Mouse (Mus musculus): ENCODE data around the gene Bag6.

Gene Bag6

DNA sequence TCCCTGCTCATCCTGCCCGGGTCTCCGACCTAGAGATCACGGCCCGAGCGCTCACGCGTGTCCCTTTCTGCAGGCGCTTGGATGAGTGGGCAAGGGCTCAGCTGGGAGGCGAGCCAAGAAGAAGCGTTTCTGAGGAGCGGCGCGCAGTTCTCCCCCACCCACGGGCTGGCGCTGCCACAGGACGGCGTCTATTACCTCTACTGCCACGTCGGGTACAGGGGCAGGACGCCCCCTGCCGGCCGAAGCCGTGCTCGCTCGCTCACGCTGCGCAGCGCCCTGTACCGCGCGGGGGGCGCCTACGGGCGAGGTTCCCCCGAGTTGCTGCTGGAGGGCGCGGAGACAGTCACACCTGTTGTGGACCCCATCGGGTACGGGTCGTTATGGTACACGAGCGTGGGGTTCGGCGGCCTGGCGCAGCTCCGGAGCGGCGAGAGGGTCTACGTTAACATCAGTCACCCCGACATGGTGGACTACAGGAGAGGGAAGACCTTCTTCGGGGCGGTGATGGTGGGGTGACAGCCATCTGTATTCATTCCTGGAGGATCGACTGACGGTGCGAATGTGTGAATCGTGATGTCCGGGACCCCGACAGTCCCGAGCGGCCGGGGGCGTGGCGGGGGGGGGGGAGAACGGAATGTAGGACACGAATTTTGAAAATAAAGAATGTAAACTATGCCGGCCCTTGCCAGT lies 60.8 kb downstream of the Bag6 start:
- peaks cover 32% of the 10 kb centered on the region for H3K4me1 ChIP-seq (replicated peaks; ENCODE audit: low read depth, low read length)
- peak overlapping the region; percentile 73 for H3K4me3 ChIP-seq (replicated peaks; ENCODE audit: low read length)
- no peaks in the 10 kb centered on the region for H3K36me3 ChIP-seq (ENCODE audit: insufficient read depth, low read length)
- H3K9me3 ChIP-seq (ENCODE audit: low read length) = 0 out of 2 replicates have a peak, but pooled peaks cover 5% of the 10 kb centered on the region
- TF ChIP-seq NANOG (IDR thresholded peaks at IDR 0.05; ENCODE audit: borderline replicate concordance, low read length) (no peak), CTCF (conservative IDR thresholded peaks at IDR 0.05; ENCODE audit: low read length) (peak; percentile 2; the same call in 1 of the 2 replicates)
- peaks cover 80% of the 10 kb centered on the region for H3K27me3 ChIP-seq (ENCODE audit: insufficient read depth, low read length)

DNA sequence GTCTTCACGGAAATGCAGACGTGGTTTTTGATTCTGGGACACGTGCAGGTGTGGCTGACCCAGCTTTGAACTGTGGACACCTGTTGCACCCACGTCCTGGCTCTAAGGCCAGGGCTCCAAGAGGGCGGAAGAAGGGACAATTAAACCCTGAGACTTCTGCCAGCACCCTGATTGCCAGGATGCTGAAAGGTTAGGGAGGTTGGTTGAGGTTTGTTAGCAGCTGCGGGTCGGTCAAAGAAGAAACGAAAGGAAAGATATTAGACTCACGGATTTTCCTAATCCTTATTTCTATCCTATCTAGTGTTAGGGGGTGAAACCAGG lies 61.3 kb downstream of the Bag6 start:
- H3K27me3 ChIP-seq (ENCODE audit: insufficient read depth, low read length) = peaks cover 85% of the 10 kb centered on the region
- H3K9me3 ChIP-seq (ENCODE audit: low read length) = 0 out of 2 replicates have a peak, but pooled peaks cover 5% of the 10 kb centered on the region
- H3K4me3 ChIP-seq (replicated peaks; ENCODE audit: low read length) = peak overlapping the region; percentile 73
- TF ChIP-seq POU5F1 (IDR thresholded peaks at IDR 0.05; ENCODE audit: borderline replicate concordance, low read length) (no peak), NANOG (IDR thresholded peaks at IDR 0.05; ENCODE audit: borderline replicate concordance, low read length) (no peak), CTCF (conservative IDR thresholded peaks at IDR 0.05; ENCODE audit: low read length) (no peak)
- no peaks in the 10 kb centered on the region for H3K36me3 ChIP-seq (ENCODE audit: insufficient read depth, low read length)
- H3K4me1 ChIP-seq (replicated peaks; ENCODE audit: low read depth, low read length) = peaks cover 32% of the 10 kb centered on the region

Measured in E14TG2a.4 (cell line).